Mouse (Mus musculus): ENCODE results near the gene Ddx39b. TPM values are rescaled to one million over a fixed set of nuclear protein-coding genes. Genes with fewer than 3 reads are reported as not detected.

Ddx39b gene
- total and polyA plus RNA-seq, 3 experiments: 82.3 to 148 (median 83.4) TPM

DNA sequence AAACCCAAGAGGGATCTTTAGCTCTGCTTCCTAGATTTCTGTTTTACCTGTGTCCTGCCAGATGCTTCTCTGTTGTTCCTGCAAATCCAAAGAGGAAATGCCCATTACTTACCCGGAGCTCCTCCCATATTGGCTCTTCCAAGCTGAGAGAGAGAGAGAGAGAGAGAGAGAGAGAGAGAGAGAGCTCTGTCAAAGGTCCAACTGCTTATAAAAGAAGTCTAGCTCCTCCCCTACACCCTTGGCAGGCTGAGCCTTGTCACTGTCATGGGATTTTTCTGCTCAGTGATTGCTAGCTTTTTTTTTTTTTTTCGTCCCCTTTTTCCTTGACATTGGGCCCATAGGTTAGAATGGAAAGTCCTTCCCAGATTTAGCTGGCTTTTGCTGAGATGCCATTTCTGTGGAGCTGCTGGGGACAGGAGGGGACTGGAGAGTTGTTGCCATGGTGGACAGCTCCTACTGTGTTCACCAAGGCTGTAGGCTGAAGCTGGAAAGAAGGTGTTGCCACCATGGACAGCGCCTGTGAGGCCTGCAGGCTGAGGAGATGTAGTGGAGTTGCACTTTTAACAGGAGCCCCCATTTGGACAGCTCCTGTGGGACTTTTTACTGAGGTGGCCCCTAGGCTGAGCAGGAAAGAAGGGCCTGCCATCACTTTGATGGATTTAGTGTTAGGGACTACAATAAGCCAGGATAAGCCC, 28.3 kb downstream of the Ddx39b start:
- Histone ChIP-seq H3K79me2 (replicated peaks; ENCODE audit: control insufficient read depth, insufficient read depth, low read length) (no peaks in the 10 kb centered on the region), H3K4me1 (ENCODE audit: control insufficient read depth, insufficient read depth, low read length) (peaks cover 4% of the 10 kb centered on the region), H3K9ac (ENCODE audit: low read depth, low read length) (no peak overlapping the region), H3K27me3 (ENCODE audit: control insufficient read depth, insufficient read depth, low read length) (no peaks in the 10 kb centered on the region), H3K27ac (no peak overlapping the region), H3K36me3 (ENCODE audit: control insufficient read depth, insufficient read depth, low read length) (no peaks in the 10 kb centered on the region; the same call in 1 of the 2 replicates), H3K4me3 (no peak overlapping the region)
- intact Hi-C loops (cut with DNase I): loop anchor here (1.0 to 2.0 kb wide), 2 partner anchors 1274 to 1297 kb away; no protein-coding TSS in a partner anchor
- TF ChIP-seq POLR2A (IDR thresholded peaks at IDR 0.05; ENCODE audit: insufficient read depth, low read depth, low read length): no peak
- TF ChIP-seq EP300 (IDR thresholded peaks at IDR 0.05; ENCODE audit: insufficient read depth, low read depth, low read length): no peak
- TF ChIP-seq CTCF (IDR thresholded peaks at IDR 0.05): no peak
- DNase-seq: peak in 1 of 2 experiments; percentile 58
- WGBS: 21% methylated on average over 3 of the region's 3 CpGs

DNA sequence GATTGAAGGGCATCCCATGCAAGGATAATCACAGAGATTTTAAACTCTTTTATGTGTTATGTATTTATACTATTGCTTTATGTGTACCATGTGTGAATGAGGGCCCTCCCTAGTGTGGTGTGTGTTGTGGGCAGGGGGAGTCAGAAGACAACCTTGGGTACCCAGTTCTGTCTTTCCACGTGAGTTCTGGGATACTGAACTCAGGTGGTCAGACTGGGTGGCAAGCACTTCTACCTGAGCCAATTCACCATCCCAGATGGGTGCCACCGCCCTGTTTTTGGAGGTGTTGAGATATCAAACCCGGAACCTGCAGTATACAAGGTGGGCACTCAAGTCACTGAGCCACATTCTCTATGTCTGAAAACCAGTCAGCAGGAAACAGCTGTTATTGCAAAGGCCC, 30.7 kb downstream of the Ddx39b start:
- Histone ChIP-seq H3K9ac (ENCODE audit: low read depth, low read length) (no peak overlapping the region), H3K79me2 (replicated peaks; ENCODE audit: control insufficient read depth, insufficient read depth, low read length) (no peaks in the 10 kb centered on the region), H3K27ac (no peak overlapping the region), H3K4me1 (ENCODE audit: control insufficient read depth, insufficient read depth, low read length) (peaks cover 2% of the 10 kb centered on the region; the same call in 1 of the 2 replicates), H3K27me3 (ENCODE audit: control insufficient read depth, insufficient read depth, low read length) (peaks cover 4% of the 10 kb centered on the region; the same call in 1 of the 2 replicates), H3K4me3 (no peak overlapping the region), H3K36me3 (ENCODE audit: control insufficient read depth, insufficient read depth, low read length) (no peaks in the 10 kb centered on the region)
- TF ChIP-seq POLR2A (IDR thresholded peaks at IDR 0.05; ENCODE audit: insufficient read depth, low read depth, low read length) (no peak), EP300 (IDR thresholded peaks at IDR 0.05; ENCODE audit: insufficient read depth, low read depth, low read length) (no peak), CTCF (IDR thresholded peaks at IDR 0.05) (no peak)
- 64% methylated on average over 3 of the region's 3 CpGs for WGBS
- intact Hi-C loops (cut with DNase I): loop anchor here (1.0 kb wide), 1 partner anchor 27 kb away; no protein-coding TSS in a partner anchor
- DNase-seq: no peak

DNA sequence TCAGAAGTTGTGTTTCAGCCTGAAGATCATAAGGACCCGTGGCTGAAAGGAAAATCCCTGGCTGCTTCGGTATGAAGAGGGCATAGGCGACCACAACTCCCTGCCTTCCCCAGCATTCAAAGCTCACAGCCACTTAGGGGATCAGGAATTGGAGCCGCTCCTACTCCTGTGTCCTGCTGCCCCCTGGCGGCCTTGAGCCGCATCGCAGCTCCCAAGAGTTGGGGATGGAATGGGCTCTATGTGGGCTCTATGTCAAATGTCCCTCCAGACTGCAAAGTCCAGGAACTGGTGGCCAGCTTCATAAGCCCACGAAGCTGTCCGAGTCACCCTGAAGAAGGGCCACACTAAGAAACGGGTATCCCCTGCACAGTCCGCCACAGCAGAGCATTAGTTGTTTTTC, 33.2 kb downstream of the Ddx39b start:
- Histone ChIP-seq H3K27ac (no peak overlapping the region), H3K79me2 (replicated peaks; ENCODE audit: control insufficient read depth, insufficient read depth, low read length) (no peaks in the 10 kb centered on the region), H3K4me3 (no peak overlapping the region), H3K9ac (ENCODE audit: low read depth, low read length) (no peak overlapping the region), H3K27me3 (ENCODE audit: control insufficient read depth, insufficient read depth, low read length) (peaks cover 4% of the 10 kb centered on the region; the same call in 1 of the 2 replicates), H3K36me3 (ENCODE audit: control insufficient read depth, insufficient read depth, low read length) (no peaks in the 10 kb centered on the region), H3K4me1 (ENCODE audit: control insufficient read depth, insufficient read depth, low read length) (peaks cover 2% of the 10 kb centered on the region; the same call in 1 of the 2 replicates)
- WGBS: 2% methylated on average over 11 of the region's 11 CpGs
- TF ChIP-seq CTCF (IDR thresholded peaks at IDR 0.05) (peak; percentile 98; the same call in 1 of the 2 replicates), EP300 (IDR thresholded peaks at IDR 0.05; ENCODE audit: insufficient read depth, low read depth, low read length) (peak; percentile 81; the same call in 1 of the 2 replicates), POLR2A (IDR thresholded peaks at IDR 0.05; ENCODE audit: insufficient read depth, low read depth, low read length) (no peak)
- peak; percentile 86 to 94 for DNase-seq
- intact Hi-C loops (cut with DNase I): loop anchor here (1.0 kb wide), 1 partner anchor 16 kb away; no protein-coding TSS in a partner anchor

DNA sequence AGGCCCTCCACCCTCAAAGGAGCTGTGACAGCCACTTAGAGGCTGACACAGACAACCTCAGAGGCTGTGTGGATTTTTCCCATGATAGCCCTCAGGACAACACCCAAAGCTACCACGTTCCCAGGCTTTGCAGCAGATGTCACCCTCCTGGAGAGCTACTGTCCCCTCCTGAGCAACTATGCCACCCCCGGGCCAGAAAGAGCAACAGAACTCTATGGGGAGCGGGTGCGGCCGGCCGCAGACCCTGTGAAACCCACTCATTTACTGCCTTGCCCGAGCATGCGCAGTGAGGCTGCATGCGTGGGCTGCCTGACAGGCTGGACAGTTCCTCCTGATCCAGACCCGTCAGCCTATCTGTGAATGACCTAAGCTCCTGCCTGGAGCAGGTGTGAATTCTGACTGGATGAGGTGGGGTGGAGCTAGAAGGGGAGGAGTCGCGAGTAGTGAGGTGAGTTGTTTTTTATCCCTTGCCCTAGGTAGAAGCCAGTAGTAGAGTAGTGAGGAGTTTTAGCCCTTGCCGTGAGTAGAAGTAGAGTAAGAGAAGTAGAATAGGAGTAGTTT, 34.8 kb downstream of the Ddx39b start:
- WGBS: 17% methylated on average over 13 of the region's 13 CpGs
- Histone ChIP-seq H3K9ac (ENCODE audit: low read depth, low read length) (no peak overlapping the region), H3K79me2 (replicated peaks; ENCODE audit: control insufficient read depth, insufficient read depth, low read length) (no peaks in the 10 kb centered on the region), H3K27ac (no peak overlapping the region), H3K27me3 (ENCODE audit: control insufficient read depth, insufficient read depth, low read length) (peaks cover 4% of the 10 kb centered on the region; the same call in 1 of the 2 replicates), H3K4me3 (no peak overlapping the region), H3K36me3 (ENCODE audit: control insufficient read depth, insufficient read depth, low read length) (no peaks in the 10 kb centered on the region), H3K4me1 (ENCODE audit: control insufficient read depth, insufficient read depth, low read length) (peaks cover 2% of the 10 kb centered on the region; the same call in 1 of the 2 replicates)
- no peak for TF ChIP-seq CTCF (IDR thresholded peaks at IDR 0.05)
- TF ChIP-seq EP300 (IDR thresholded peaks at IDR 0.05; ENCODE audit: insufficient read depth, low read depth, low read length): no peak
- TF ChIP-seq POLR2A (IDR thresholded peaks at IDR 0.05; ENCODE audit: insufficient read depth, low read depth, low read length): no peak
- intact Hi-C loops (cut with DNase I): no loop called here
- no peak for DNase-seq

DNA sequence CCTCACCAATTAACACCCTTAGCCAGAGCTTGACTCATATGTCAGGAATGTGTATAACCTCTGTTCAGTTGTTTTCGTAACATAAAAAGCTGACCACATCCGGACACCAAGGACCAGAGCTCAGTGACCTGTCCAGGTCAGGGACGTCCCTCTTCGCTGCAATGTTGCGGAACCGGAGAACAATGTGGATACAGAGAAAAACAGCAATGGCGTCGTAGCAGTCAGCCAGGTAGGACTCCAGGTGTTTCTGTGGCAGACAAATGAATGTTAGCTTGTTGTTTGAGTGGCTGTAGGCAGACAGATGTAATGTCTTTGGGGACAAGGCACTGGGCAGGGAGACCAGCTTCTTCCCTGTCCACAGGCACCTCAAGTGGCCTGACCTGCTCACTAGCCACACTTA, 36.5 kb downstream of the Ddx39b start:
- Histone ChIP-seq H3K79me2 (replicated peaks; ENCODE audit: control insufficient read depth, insufficient read depth, low read length) (no peaks in the 10 kb centered on the region), H3K27me3 (ENCODE audit: control insufficient read depth, insufficient read depth, low read length) (peaks cover 4% of the 10 kb centered on the region; the same call in 1 of the 2 replicates), H3K4me1 (ENCODE audit: control insufficient read depth, insufficient read depth, low read length) (peaks cover 2% of the 10 kb centered on the region; the same call in 1 of the 2 replicates), H3K27ac (no peak overlapping the region), H3K36me3 (ENCODE audit: control insufficient read depth, insufficient read depth, low read length) (no peaks in the 10 kb centered on the region), H3K4me3 (no peak overlapping the region), H3K9ac (ENCODE audit: low read depth, low read length) (no peak overlapping the region)
- no peak for DNase-seq
- intact Hi-C loops (cut with DNase I): no loop called here
- TF ChIP-seq CTCF (IDR thresholded peaks at IDR 0.05) (no peak), POLR2A (IDR thresholded peaks at IDR 0.05; ENCODE audit: insufficient read depth, low read depth, low read length) (no peak), EP300 (IDR thresholded peaks at IDR 0.05; ENCODE audit: insufficient read depth, low read depth, low read length) (no peak)
- WGBS: 79% methylated on average over 8 of the region's 8 CpGs

Measured in heart, adult 2 months (tissue).